Mouse (Mus musculus) right cerebral cortex, adult 18-20 months (tissue): ENCODE data around the gene Rpl36.

Experiments
- DNase-seq: peaks from one replicate; pipeline ENCODE4 v3.0.0; 2022; ENCODE audit warnings: mixed read lengths

Gene Rpl36

GRCm38 (mm10) chr17:56654771-56655170 is 41.6 kb downstream of the Rpl36 start:
- DNase-seq = no peak

DNA sequence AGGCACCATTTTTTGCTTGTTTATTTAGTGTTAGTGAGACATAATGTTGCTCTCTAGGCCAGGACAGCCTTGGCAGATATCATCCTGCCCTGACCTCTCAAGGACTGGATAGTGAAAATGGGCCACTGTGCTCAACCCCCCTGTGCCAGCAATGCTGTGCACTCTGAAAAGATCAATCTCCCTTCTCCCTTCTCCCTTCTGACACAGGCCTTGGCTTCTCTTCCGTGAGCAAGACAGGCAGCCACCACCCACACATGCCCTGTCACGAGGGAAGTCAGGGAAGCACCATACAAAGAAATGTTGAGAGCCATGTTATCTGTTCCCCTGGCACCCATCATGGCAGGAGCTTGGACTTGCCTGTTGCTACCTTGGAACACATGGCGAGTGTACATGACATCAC is 42.1 kb downstream of the Rpl36 start:
- DNase-seq = no peak

DNA sequence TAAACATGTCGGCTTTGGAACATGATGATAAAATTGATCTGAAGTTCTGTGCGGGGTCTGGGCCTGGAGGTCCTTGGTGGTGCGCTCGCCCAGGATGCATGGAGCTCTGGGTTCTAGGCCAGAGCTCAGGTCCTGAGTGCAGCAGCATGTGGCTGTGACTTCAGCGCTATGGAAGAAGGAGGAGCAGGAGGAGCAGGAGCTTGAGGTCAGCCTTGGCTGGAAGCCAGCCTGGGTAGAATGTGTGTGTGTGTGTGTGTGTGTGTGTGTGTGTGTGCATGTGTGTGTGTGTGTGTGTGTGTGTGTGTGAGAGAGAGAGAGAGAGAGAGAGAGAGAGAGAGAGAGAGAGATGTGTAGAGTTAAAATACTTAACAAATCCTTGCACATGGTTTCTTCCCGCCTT is 43.0 kb downstream of the Rpl36 start:
- DNase-seq = no peak

GRCm38 (mm10) chr17:56663659-56664058 is 50.4 kb downstream of the Rpl36 start:
- DNase-seq = no peak
